Mouse (Mus musculus): ENCODE measurements around the gene Tcap. TPM values are rescaled to one million over a fixed set of nuclear protein-coding genes. Genes with fewer than 3 reads are reported as not detected.

Gene Tcap
- 0.27 and 0.33 TPM in 2 replicates for polyA plus RNA-seq (2015; fragmentation: Nextera tagmentation; extraction: Ambion mirVana)

DNA sequence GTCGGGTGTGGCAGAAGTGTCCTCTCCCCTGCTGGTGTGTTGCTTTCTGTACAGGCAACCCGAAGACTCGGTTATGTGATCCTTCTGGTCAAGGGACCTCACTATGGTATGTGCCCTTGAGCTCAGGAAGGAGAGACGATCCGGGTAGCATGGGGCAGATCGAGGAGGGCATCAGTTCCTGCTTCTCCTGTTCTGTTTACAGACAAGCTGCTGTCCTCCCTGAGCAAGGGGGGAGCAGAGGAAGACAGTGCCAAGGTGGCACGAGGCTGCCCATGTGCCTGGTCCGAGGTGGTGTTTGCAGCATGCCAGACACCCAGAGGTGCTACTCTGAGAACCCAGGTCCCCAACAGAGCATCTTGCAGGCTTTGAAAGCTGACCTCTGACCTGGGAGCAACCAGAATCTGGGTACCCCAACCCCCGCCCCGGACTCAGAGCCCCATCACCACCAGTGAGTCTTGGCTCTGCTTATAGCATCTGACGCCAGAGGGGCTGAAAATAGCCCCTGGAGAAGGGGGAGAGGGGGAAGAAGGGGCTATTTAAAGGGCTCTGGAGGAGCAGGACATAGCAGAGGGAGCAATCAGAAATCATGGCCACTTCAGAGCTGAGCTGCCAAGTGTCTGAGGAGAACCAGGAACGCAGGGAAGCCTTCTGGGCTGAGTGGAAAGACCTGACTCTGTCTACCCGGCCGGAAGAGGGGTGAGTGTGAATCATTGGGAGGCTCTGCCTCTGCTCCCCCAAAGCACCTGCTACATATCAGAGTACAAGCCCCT is at the start of gene Tcap:
Tcap (plus strand) TSS at position 551 of the 770 bp plus-strand sequence.

DNA sequence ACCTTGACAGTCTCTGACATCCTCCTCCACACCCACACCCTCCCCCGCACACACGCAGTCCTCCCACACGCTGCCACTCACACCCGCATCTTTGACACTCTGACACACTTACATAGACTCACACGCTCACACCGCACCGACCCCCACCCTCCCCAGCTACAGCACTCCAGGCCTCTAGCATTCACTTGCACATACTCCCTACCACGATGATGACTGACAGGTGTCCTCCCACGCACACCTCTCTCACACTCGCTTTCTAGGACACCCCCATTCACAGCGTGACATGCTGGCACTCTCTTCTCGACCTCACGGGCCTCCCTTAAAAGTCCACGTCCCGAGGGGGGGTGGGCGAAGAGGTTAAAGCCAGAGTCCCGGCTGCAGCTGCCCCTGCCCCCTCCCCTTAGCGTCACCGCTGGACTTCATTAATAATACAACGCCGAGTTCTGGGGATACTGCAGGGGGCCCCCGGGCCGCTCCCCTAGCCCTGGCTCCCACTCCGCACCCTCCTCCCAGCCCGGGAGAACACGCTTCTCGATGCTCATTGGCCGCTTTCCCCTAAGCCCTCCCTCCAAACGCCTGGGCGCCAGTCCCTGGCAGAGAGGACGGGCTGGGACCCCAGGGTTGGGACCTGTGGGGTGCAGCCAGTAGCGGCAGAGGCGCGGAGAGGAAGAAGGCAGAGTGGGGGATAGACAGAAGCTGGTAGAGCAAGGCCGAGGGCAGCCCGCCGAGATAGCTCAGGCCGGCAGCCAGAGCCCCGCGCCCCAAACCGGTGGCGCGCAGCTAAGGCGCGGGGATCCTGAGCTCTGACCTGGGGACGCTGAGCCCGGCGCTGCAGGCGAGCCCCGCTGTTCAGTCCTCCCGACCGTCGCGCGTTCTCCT is 35.3 kb upstream of the Tcap start, which contains the start of gene Ppp1r1b:
Ppp1r1b (plus strand) TSS at position 322 of the 879 bp plus-strand sequence.

DNA sequence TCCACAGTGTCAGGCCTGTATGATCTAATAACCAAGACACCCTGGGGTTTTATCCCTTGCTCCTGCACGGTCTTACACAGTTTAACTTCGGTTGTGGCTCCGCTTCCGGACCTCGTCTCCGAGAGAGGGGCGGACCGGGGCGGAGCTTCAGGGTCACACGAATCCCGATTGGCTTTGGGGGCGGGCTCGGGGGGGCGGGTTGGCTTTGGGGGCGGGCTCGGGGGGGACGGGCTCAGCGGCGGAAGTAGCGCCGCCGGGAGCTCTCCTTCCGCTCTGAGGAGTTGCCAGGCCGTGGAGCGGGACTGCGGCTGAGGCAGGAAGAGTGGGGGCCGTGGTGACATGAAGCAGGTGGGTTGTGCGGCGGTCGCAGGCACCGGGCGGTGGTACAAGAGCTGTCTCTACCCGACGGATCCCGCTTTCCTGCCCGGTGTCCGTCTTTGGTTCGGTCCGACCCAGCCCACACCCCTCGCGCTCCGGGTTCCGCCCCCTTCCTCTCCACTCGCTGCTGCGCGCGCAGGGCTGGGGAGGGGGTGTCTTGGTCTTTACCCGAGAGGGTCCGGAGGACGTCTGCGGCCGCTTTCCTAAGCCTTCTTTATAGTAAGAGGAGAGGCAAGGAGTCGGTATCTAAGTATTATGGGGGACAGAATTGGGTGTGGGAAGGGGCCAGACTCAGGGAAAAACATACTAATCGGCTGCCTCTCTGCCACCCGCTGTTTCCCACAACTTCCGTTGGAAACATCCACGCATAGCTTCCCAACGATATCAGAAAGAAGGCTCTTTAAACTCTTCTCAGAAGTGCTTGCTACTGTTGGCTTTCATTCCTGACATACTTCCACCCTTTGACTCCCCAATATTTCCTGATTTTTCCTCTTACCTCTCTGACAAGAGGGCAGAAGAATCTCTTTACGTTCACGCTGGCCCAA is 25.2 kb upstream of the Tcap start, which contains the start of gene Stard3:
Stard3 (plus strand) TSS at position 208 of the 923 bp plus-strand sequence.

DNA sequence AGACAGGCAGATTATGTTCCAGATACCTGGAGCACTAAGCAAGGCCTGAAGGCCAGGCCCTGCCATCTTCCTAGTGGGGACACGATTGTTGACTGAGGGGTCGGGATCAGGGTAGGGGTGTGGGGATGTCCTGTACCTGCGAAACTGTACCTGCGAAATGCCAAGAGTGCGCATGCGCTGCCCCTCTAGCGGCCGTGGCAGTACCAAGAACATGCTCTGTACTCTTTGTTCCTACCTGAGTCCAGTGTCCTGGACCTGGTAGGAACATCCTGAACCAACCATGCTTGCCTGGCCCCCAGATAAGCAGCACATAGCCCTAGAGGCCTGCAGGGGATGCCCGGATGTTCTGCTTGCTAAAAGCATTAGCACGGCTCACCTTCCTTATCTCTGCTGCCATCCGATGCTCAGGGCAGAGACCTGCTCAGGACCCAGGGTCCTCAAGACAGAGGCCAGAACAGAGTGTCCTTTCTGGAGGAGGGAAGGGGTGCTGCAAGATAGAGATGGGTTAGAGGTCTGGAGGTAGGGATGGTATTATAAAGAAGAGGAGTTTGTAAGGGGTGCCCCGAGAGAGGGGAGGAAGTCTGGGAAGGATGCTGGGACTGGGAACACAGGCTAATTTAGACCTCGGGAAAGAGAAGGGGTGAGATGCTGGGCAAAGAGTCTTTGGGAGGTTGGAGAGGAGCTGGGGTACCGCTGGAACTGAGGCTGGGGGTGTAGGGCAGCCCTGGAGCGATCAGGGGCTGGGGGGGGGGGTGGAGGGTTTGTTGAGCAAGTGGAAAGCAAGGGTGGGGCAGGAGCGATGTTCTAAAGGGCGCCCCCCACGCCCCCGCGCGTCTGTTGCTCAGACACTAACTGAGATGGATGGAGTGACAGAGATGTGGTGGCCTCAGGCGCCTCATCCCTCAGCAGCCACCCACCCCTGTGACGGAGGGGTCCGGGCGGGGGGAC is 2.3 kb downstream of the Tcap start, which contains the start of gene Pnmt:
Pnmt (plus strand) TSS at position 813 of the 948 bp plus-strand sequence.

DNA sequence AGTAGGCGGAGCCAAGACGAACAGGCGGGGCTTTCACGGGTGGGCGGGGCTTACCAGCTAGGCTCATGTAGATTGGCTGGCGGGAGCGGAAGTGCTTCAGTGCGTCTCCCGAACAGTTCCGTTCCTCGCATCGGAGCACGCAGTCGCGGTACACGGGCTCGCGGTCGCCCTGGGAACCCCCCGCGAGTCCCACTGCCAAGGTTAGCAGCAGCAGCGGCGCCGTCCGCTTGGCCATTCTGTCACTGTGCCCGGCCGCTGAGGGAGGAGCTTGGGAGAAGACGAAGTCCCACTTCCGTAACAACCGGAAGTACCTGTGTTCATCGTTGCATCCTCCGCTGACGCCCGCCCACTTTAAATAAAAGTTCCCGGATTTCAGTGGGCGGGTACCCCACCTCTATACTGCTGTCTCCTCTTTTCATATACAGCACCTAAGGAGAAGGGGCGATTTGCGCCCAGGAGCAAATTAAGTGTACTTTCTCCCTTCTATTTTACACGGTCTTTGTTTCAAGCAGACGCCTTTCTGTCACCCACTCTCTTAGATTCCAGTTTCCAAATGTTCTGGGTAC is 16.6 kb downstream of the Tcap start, which contains the start of gene Pgap3:
Pgap3 (minus strand) TSS at position 330 of the 566 bp plus-strand sequence.

DNA sequence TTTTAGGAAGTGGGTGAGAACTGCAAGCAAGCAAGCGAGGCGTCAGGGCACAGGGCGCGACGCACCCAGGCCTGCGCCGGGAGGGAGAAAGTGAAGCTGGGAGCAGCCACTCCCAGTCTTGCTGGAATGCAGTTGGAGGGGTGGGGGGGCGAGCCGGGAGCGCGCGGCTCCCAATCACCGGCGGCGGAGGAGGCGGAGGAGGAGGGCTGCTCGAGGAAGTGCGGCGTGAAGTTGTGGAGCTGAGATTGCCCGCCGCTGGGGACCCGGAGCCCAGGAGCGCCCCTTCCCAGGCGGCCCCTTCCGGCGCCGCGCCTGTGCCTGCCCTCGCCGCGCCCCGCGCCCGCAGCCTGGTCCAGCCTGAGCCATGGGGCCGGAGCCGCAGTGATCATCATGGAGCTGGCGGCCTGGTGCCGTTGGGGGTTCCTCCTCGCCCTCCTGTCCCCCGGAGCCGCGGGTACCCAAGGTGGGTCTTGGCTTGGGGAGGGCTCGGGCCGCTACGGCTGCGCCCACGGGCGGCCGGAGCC is 28.7 kb downstream of the Tcap start, which contains the start of gene Erbb2:
Erbb2 (plus strand) TSS at position 198 of the 524 bp plus-strand sequence.

Other genes starting within 250 kb of the Tcap start
- gene Fbxl20, start 233.4 kb upstream of the Tcap start, polyA plus RNA-seq (2015; fragmentation: Nextera tagmentation; extraction: Ambion mirVana): 13.5 and 17.0 TPM in 2 replicates
- gene Med1, start 190.5 kb upstream of the Tcap start, polyA plus RNA-seq (2015; fragmentation: Nextera tagmentation; extraction: Ambion mirVana): 46.4 and 48.2 TPM in 2 replicates
- gene Cdk12, start 180.8 kb upstream of the Tcap start, polyA plus RNA-seq (2015; fragmentation: Nextera tagmentation; extraction: Ambion mirVana): 5.5 and 5.8 TPM in 2 replicates
- gene Neurod2, start 54.2 kb upstream of the Tcap start, polyA plus RNA-seq (2015; fragmentation: Nextera tagmentation; extraction: Ambion mirVana): 13.6 and 15.7 TPM in 2 replicates
- 4.3 and 5.5 TPM in 2 replicates for gene Ppp1r1b, start 35.4 kb upstream of the Tcap start, polyA plus RNA-seq (2015; fragmentation: Nextera tagmentation; extraction: Ambion mirVana)
- 25.3 and 25.6 TPM in 2 replicates for gene Stard3, start 25.4 kb upstream of the Tcap start, polyA plus RNA-seq (2015; fragmentation: Nextera tagmentation; extraction: Ambion mirVana)
- 3.2 and 3.7 TPM in 2 replicates for gene Pnmt, start 2.6 kb downstream of the Tcap start, polyA plus RNA-seq (2015; fragmentation: Nextera tagmentation; extraction: Ambion mirVana)
- 7.6 and 8.4 TPM in 2 replicates for gene Pgap3, start 16.7 kb downstream of the Tcap start, polyA plus RNA-seq (2015; fragmentation: Nextera tagmentation; extraction: Ambion mirVana)
- 6.6 TPM in 2 replicates for gene Erbb2, start 28.7 kb downstream of the Tcap start, polyA plus RNA-seq (2015; fragmentation: Nextera tagmentation; extraction: Ambion mirVana)
- 270 and 284 TPM in 2 replicates for gene Mien1, start 55.2 kb downstream of the Tcap start, polyA plus RNA-seq (2015; fragmentation: Nextera tagmentation; extraction: Ambion mirVana)
- 0.80 and 1.0 TPM in 2 replicates for gene Grb7, start 62.6 kb downstream of the Tcap start, polyA plus RNA-seq (2015; fragmentation: Nextera tagmentation; extraction: Ambion mirVana)
- gene Ikzf3, start 162.2 kb downstream of the Tcap start, polyA plus RNA-seq (2015; fragmentation: Nextera tagmentation; extraction: Ambion mirVana): 0.26 and 0.32 TPM in 2 replicates
- 0.47 and 0.81 TPM in 2 replicates for gene Zpbp2, start 167.3 kb downstream of the Tcap start, polyA plus RNA-seq (2015; fragmentation: Nextera tagmentation; extraction: Ambion mirVana)
- gene Ormdl3, start 203.6 kb downstream of the Tcap start, polyA plus RNA-seq (2015; fragmentation: Nextera tagmentation; extraction: Ambion mirVana): 76.4 and 90.5 TPM in 2 replicates
- not detected in 2 replicates for gene Lrrc3c, start 214.5 kb downstream of the Tcap start, polyA plus RNA-seq (2015; fragmentation: Nextera tagmentation; extraction: Ambion mirVana)
- gene Gm12355, start 241.8 kb downstream of the Tcap start, polyA plus RNA-seq (2015; fragmentation: Nextera tagmentation; extraction: Ambion mirVana): 0.33 and 0.52 TPM in 2 replicates
- not detected in 2 replicates for gene Gsdma3, start 242.5 kb downstream of the Tcap start, polyA plus RNA-seq (2015; fragmentation: Nextera tagmentation; extraction: Ambion mirVana)